Mouse (Mus musculus): ENCODE measurements around the gene Rcn3. TPM values are rescaled to one million over a fixed set of nuclear protein-coding genes. Genes with fewer than 3 reads are reported as not detected.

Gene Rcn3
- polyA plus RNA-seq (2015; fragmentation: Nextera tagmentation; extraction: Ambion mirVana), result 63.3 and 77.3 TPM in 2 replicates

- no peaks in the 10 kb centered on the region for H3K36me3 ChIP-seq (ENCODE audit: control insufficient read depth, insufficient read depth, low read length)
- peak within 1 kb of the TSS; percentile 73 for H3K4me2 ChIP-seq (ENCODE audit: low read length)
- H3K9ac ChIP-seq (ENCODE audit: low read depth, low read length), result peak within 1 kb of the TSS; percentile 63
- 0% methylated on average over 16 of the region's 16 CpGs for WGBS
- H3K27me3 ChIP-seq (replicated peaks; ENCODE audit: control insufficient read depth, insufficient read depth, low read length), result no peaks in the 10 kb centered on the region
- H3K27ac ChIP-seq (ENCODE audit: low read depth, low read length), result 0 out of 2 replicates have a peak within 1 kb of the TSS, but pooled peaks have one; percentile 9
- H3K9me3 ChIP-seq (ENCODE audit: control insufficient read depth, low read length), result no peaks in the 10 kb centered on the region
- peaks cover 5% of the 10 kb centered on the region for H3K4me1 ChIP-seq (ENCODE audit: control insufficient read depth, insufficient read depth, low read depth, low read length)
- H3K4me3 ChIP-seq (ENCODE audit: low read length), result peak within 1 kb of the TSS; percentile 41
- peak; percentile 96 for ATAC-seq
Observed at GRCm38 (mm10) chr7:45092048-45092447, at the start of gene Rcn3. Rcn3 (minus strand) TSS chr7:45092221.

- no peaks in the 10 kb centered on the region for H3K36me3 ChIP-seq (ENCODE audit: control insufficient read depth, insufficient read depth, low read length)
- H3K4me3 ChIP-seq (ENCODE audit: low read length), result no peak overlapping the region
- H3K4me2 ChIP-seq (ENCODE audit: low read length), result no peak overlapping the region
- no peaks in the 10 kb centered on the region for H3K27me3 ChIP-seq (replicated peaks; ENCODE audit: control insufficient read depth, insufficient read depth, low read length)
- WGBS, result 87% methylated on average over 3 of the region's 3 CpGs
- no peak for ATAC-seq
- no peak overlapping the region for H3K27ac ChIP-seq (ENCODE audit: low read depth, low read length)
- no peaks in the 10 kb centered on the region for H3K4me1 ChIP-seq (ENCODE audit: control insufficient read depth, insufficient read depth, low read depth, low read length)
- no peaks in the 10 kb centered on the region for H3K9me3 ChIP-seq (ENCODE audit: control insufficient read depth, low read length)
- H3K9ac ChIP-seq (ENCODE audit: low read depth, low read length), result no peak overlapping the region
Observed at GRCm38 (mm10) chr7:45141319-45141718, 49.3 kb upstream of the Rcn3 start.

GRCm38 (mm10) chr7:45139904-45140723 lies 48.1 kb upstream of the Rcn3 start:
- H3K27me3 ChIP-seq (replicated peaks; ENCODE audit: control insufficient read depth, insufficient read depth, low read length), result no peaks in the 10 kb centered on the region
- no peak overlapping the region for H3K27ac ChIP-seq (ENCODE audit: low read depth, low read length)
- H3K9ac ChIP-seq (ENCODE audit: low read depth, low read length), result no peak overlapping the region; the same call in 1 of the 2 replicates
- ATAC-seq, result no peak
- no peak overlapping the region for H3K4me2 ChIP-seq (ENCODE audit: low read length)
- 77% methylated on average over 8 of the region's 8 CpGs for WGBS
- no peak overlapping the region for H3K4me3 ChIP-seq (ENCODE audit: low read length)
- no peaks in the 10 kb centered on the region for H3K4me1 ChIP-seq (ENCODE audit: control insufficient read depth, insufficient read depth, low read depth, low read length)
- H3K36me3 ChIP-seq (ENCODE audit: control insufficient read depth, insufficient read depth, low read length), result no peaks in the 10 kb centered on the region
- H3K9me3 ChIP-seq (ENCODE audit: control insufficient read depth, low read length), result no peaks in the 10 kb centered on the region

GRCm38 (mm10) chr7:45138403-45138802 lies 46.4 kb upstream of the Rcn3 start:
- Histone ChIP-seq H3K9ac (ENCODE audit: low read depth, low read length) (no peak overlapping the region), H3K4me2 (ENCODE audit: low read length) (no peak overlapping the region), H3K27ac (ENCODE audit: low read depth, low read length) (no peak overlapping the region), H3K4me3 (ENCODE audit: low read length) (no peak overlapping the region), H3K36me3 (ENCODE audit: control insufficient read depth, insufficient read depth, low read length) (no peaks in the 10 kb centered on the region), H3K27me3 (replicated peaks; ENCODE audit: control insufficient read depth, insufficient read depth, low read length) (no peaks in the 10 kb centered on the region), H3K9me3 (ENCODE audit: control insufficient read depth, low read length) (no peaks in the 10 kb centered on the region), H3K4me1 (ENCODE audit: control insufficient read depth, insufficient read depth, low read depth, low read length) (no peaks in the 10 kb centered on the region)
- WGBS, result 95% methylated on average over 1 of the region's 1 CpGs
- ATAC-seq, result no peak

- no peak for ATAC-seq
- 86% methylated on average over 12 of the region's 12 CpGs for WGBS
- no peaks in the 10 kb centered on the region for H3K9me3 ChIP-seq (ENCODE audit: control insufficient read depth, low read length)
Observed at GRCm38 (mm10) chr7:45137171-45138006, 45.4 kb upstream of the Rcn3 start.

GRCm38 (mm10) chr7:45135993-45136567 lies 44.1 kb upstream of the Rcn3 start, which contains the start of the genes Gm45713 and Flt3l:
Gm45713 (minus strand) TSS chr7:45136231.
Flt3l (minus strand) TSS chr7:45136432.
- H3K27me3 ChIP-seq (replicated peaks; ENCODE audit: control insufficient read depth, insufficient read depth, low read length), result no peaks in the 10 kb centered on the region
- H3K4me2 ChIP-seq (ENCODE audit: low read length), result peak within 1 kb of the TSS; percentile 63
- no peak within 1 kb of the TSS for H3K27ac ChIP-seq (ENCODE audit: low read depth, low read length)
- no peaks in the 10 kb centered on the region for H3K9me3 ChIP-seq (ENCODE audit: control insufficient read depth, low read length)
- H3K4me3 ChIP-seq (ENCODE audit: low read length), result peak within 1 kb of the TSS; percentile 37
- no peaks in the 10 kb centered on the region for H3K4me1 ChIP-seq (ENCODE audit: control insufficient read depth, insufficient read depth, low read depth, low read length)
- H3K9ac ChIP-seq (ENCODE audit: low read depth, low read length), result peak within 1 kb of the TSS; percentile 65
- H3K36me3 ChIP-seq (ENCODE audit: control insufficient read depth, insufficient read depth, low read length), result no peaks in the 10 kb centered on the region
- WGBS, result 3% methylated on average over 28 of the region's 29 CpGs
- ATAC-seq, result peak; percentile 78

More at GRCm38 (mm10) chr7:45137171-45138006, 45.4 kb upstream of the Rcn3 start:
- H3K4me1 ChIP-seq (ENCODE audit: control insufficient read depth, insufficient read depth, low read depth, low read length), result no peaks in the 10 kb centered on the region
- H3K4me2 ChIP-seq (ENCODE audit: low read length), result no peak overlapping the region
- no peak overlapping the region for H3K4me3 ChIP-seq (ENCODE audit: low read length)
- no peaks in the 10 kb centered on the region for H3K36me3 ChIP-seq (ENCODE audit: control insufficient read depth, insufficient read depth, low read length)
- H3K27ac ChIP-seq (ENCODE audit: low read depth, low read length), result no peak overlapping the region
- H3K9ac ChIP-seq (ENCODE audit: low read depth, low read length), result no peak overlapping the region
- H3K27me3 ChIP-seq (replicated peaks; ENCODE audit: control insufficient read depth, insufficient read depth, low read length), result no peaks in the 10 kb centered on the region

- Histone ChIP-seq H3K9me3 (ENCODE audit: control insufficient read depth, low read length) (no peaks in the 10 kb centered on the region), H3K27me3 (replicated peaks; ENCODE audit: control insufficient read depth, insufficient read depth, low read length) (no peaks in the 10 kb centered on the region), H3K27ac (ENCODE audit: low read depth, low read length) (no peak overlapping the region), H3K9ac (ENCODE audit: low read depth, low read length) (no peak overlapping the region), H3K4me2 (ENCODE audit: low read length) (no peak overlapping the region; the same call in none of the 2 replicates), H3K36me3 (ENCODE audit: control insufficient read depth, insufficient read depth, low read length) (no peaks in the 10 kb centered on the region), H3K4me1 (ENCODE audit: control insufficient read depth, insufficient read depth, low read depth, low read length) (no peaks in the 10 kb centered on the region), H3K4me3 (ENCODE audit: low read length) (no peak overlapping the region; the same call in 1 of the 2 replicates)
- ATAC-seq, result no peak
- 73% methylated on average over 3 of the region's 3 CpGs for WGBS
Observed at GRCm38 (mm10) chr7:45135370-45135769, 43.3 kb upstream of the Rcn3 start.

GRCm38 (mm10) chr7:45134544-45135026 lies 42.6 kb upstream of the Rcn3 start:
- H3K9me3 ChIP-seq (ENCODE audit: control insufficient read depth, low read length), result no peaks in the 10 kb centered on the region
- no peak for ATAC-seq
- no peaks in the 10 kb centered on the region for H3K27me3 ChIP-seq (replicated peaks; ENCODE audit: control insufficient read depth, insufficient read depth, low read length)
- no peak overlapping the region for H3K27ac ChIP-seq (ENCODE audit: low read depth, low read length)
- H3K9ac ChIP-seq (ENCODE audit: low read depth, low read length), result no peak overlapping the region
- no peak overlapping the region for H3K4me2 ChIP-seq (ENCODE audit: low read length)
- no peaks in the 10 kb centered on the region for H3K36me3 ChIP-seq (ENCODE audit: control insufficient read depth, insufficient read depth, low read length)
- no peak overlapping the region for H3K4me3 ChIP-seq (ENCODE audit: low read length)
- peaks cover 5% of the 10 kb centered on the region for H3K4me1 ChIP-seq (ENCODE audit: control insufficient read depth, insufficient read depth, low read depth, low read length)
- 14% methylated on average over 12 of the region's 12 CpGs for WGBS
